Mouse (Mus musculus): Measurements from ENCODE around the gene Zpbp. TPM values are rescaled to one million over a fixed set of nuclear protein-coding genes. Genes with fewer than 3 reads are reported as not detected.

Gene Zpbp
- polyA plus RNA-seq (2011; ENCODE audit: insufficient read depth, insufficient read length, low read depth, missing spikeins) = 0.42 and 0.47 TPM in 2 replicates

DNA sequence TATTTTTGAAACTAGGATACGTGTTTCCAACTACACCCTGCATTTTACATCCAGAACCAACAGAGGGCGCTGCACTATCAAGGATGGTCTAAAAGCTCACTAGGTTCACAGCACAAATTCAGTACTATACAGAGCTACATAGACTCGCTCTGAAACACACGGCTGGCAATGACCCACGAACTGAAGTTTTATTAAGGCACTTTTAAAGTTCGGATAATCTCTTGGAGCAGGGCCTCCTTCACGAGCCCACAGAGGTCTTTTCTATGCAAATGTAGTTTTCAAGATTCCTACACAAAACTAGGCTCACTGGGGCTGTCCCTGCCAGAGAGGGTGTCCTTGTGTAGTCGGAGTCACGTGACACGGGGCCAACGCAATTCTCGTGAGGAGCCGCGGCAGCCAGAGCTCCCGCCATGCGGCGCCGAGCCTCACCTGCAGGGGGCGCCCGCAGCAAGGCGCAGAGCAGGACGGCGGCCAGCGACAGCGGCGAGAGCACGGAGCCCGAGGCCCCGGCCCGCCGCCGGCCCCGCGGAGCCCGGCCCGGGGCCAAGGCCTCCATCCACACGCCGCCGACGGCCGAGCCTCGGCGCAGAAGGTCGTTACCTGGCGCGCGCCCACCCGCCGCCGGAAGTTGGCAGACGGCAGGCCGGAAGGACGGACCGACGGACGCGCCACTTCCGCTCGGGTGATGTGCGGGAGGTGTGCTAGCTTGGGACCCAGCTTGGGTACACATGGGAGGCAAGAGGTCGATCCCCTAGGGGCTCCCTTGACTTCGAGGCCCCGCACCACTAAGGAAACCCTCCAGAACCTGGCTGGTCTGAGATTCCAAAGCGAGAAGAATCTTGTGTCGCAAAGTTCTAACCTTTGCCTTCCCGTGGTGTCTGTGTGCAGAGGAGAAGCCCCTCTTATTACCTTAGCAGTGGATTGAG is at the start of gene Zpbp, which contains the start of gene Spata48:
Zpbp (minus strand) TSS at position 774 of the 926 bp plus-strand sequence.
Spata48 (plus strand) TSS at position 460 of the 926 bp plus-strand sequence.
- Histone ChIP-seq H3K9me3 (replicated peaks; ENCODE audit: control insufficient read depth, insufficient read depth, low read length, poor library complexity, severe bottlenecking) (no peaks in the 10 kb centered on the region), H3K36me3 (ENCODE audit: control insufficient read depth, insufficient read depth, low read length, poor library complexity, severe bottlenecking) (no peaks in the 10 kb centered on the region), H3K27ac (ENCODE audit: insufficient read depth, low read length) (no peak within 1 kb of the TSS; the same call in 1 of the 2 replicates), H3K27me3 (ENCODE audit: control insufficient read depth, insufficient read depth, low read length, poor library complexity, severe bottlenecking) (no peaks in the 10 kb centered on the region; the same call in 1 of the 2 replicates), H3K9ac (ENCODE audit: low read depth, poor library complexity, severe bottlenecking) (peak within 1 kb of the TSS; percentile 45), H3K4me1 (ENCODE audit: control insufficient read depth, insufficient read depth, low read length) (peaks cover 2% of the 10 kb centered on the region), H3K4me3 (ENCODE audit: low read depth, low read length) (peak within 1 kb of the TSS; percentile 67)
- TF ChIP-seq POLR2A (IDR thresholded peaks at IDR 0.05; ENCODE audit: insufficient read depth, low read length) (no peak), CTCF (IDR thresholded peaks at IDR 0.05; ENCODE audit: low read depth, low read length) (peak; percentile 54), EP300 (IDR thresholded peaks at IDR 0.05; ENCODE audit: insufficient read depth, low read depth, low read length) (no peak)

DNA sequence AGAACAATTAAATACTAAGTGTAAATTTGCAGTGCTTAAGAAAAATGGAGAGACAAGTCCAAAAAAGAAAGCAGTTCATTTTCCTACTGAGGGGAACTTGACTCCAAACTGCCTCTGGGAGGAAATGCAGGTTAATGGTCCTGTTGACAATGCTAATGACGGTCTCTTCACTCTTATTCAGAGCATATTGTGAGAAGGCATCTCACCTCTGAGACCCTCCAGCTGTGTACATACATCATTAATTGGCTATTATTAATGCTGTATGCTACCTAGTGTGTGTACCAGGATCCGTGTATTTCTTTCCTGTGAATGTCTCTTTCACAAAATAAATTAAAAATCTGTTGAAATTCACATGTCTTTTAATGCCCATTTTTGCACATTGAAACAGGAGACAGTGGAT is 47.2 kb upstream of the Zpbp start:
- no peak for TF ChIP-seq CTCF (IDR thresholded peaks at IDR 0.05; ENCODE audit: low read depth, low read length)
- Histone ChIP-seq H3K9me3 (replicated peaks; ENCODE audit: control insufficient read depth, insufficient read depth, low read length, poor library complexity, severe bottlenecking) (no peaks in the 10 kb centered on the region), H3K4me3 (ENCODE audit: low read depth, low read length) (no peak overlapping the region), H3K4me1 (ENCODE audit: control insufficient read depth, insufficient read depth, low read length) (peaks cover 2% of the 10 kb centered on the region), H3K9ac (ENCODE audit: low read depth, poor library complexity, severe bottlenecking) (no peak overlapping the region), H3K27me3 (ENCODE audit: control insufficient read depth, insufficient read depth, low read length, poor library complexity, severe bottlenecking) (no peaks in the 10 kb centered on the region; the same call in 1 of the 2 replicates), H3K27ac (ENCODE audit: insufficient read depth, low read length) (no peak overlapping the region), H3K36me3 (ENCODE audit: control insufficient read depth, insufficient read depth, low read length, poor library complexity, severe bottlenecking) (no peaks in the 10 kb centered on the region)

DNA sequence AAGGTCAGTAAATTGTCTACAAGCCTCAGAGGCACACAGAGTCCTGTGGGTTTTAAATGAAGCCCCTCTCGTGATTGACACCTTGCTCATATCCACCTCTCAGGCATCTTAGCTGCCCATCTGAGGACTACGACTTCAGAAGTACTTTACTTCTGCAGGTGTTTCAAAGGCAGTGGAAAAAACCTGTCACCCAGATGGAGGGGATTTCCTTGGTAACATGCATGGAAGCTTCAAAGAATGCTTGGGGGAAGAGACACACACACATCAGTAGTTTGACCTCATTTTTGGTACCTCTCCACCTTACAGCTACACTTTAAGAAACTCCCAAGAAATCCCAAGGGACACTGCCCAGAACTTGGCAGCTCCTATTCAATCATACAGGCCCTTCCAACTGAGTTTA is 44.0 kb upstream of the Zpbp start:
- H3K4me3 ChIP-seq (ENCODE audit: low read depth, low read length) = no peak overlapping the region
- H3K9me3 ChIP-seq (replicated peaks; ENCODE audit: control insufficient read depth, insufficient read depth, low read length, poor library complexity, severe bottlenecking) = no peaks in the 10 kb centered on the region
- no peak overlapping the region for H3K9ac ChIP-seq (ENCODE audit: low read depth, poor library complexity, severe bottlenecking)
- H3K4me1 ChIP-seq (ENCODE audit: control insufficient read depth, insufficient read depth, low read length) = no peaks in the 10 kb centered on the region
- H3K27me3 ChIP-seq (ENCODE audit: control insufficient read depth, insufficient read depth, low read length, poor library complexity, severe bottlenecking) = no peaks in the 10 kb centered on the region; the same call in 1 of the 2 replicates
- no peaks in the 10 kb centered on the region for H3K36me3 ChIP-seq (ENCODE audit: control insufficient read depth, insufficient read depth, low read length, poor library complexity, severe bottlenecking)
- no peak for TF ChIP-seq EP300 (IDR thresholded peaks at IDR 0.05; ENCODE audit: insufficient read depth, low read depth, low read length)
- no peak for TF ChIP-seq POLR2A (IDR thresholded peaks at IDR 0.05; ENCODE audit: insufficient read depth, low read length)
- no peak for TF ChIP-seq CTCF (IDR thresholded peaks at IDR 0.05; ENCODE audit: low read depth, low read length)
- no peak overlapping the region for H3K27ac ChIP-seq (ENCODE audit: insufficient read depth, low read length)

DNA sequence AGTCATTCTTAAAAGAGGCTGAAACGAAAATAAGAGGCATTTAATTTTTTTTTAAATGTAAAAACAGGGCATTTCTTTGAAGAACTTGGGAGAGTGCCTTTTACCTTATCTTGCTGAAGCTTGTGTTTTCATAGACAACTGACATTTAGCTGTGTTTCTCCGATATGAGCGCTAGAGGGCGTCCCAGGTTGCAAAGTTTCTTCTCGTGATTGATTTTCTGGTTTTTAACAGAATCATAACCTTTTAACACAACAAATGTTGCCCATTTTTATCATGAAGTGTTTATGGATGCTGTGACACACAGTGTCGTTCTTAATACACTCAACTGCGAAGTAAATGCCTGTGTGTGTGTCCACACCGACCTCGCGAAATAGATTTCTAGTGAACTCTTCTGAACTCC is 37.7 kb upstream of the Zpbp start:
- peak; percentile 9 for TF ChIP-seq CTCF (IDR thresholded peaks at IDR 0.05; ENCODE audit: low read depth, low read length)
- no peak for TF ChIP-seq POLR2A (IDR thresholded peaks at IDR 0.05; ENCODE audit: insufficient read depth, low read length)
- Histone ChIP-seq H3K27ac (ENCODE audit: insufficient read depth, low read length) (no peak overlapping the region), H3K4me1 (ENCODE audit: control insufficient read depth, insufficient read depth, low read length) (no peaks in the 10 kb centered on the region), H3K4me3 (ENCODE audit: low read depth, low read length) (no peak overlapping the region), H3K9me3 (replicated peaks; ENCODE audit: control insufficient read depth, insufficient read depth, low read length, poor library complexity, severe bottlenecking) (no peaks in the 10 kb centered on the region), H3K27me3 (ENCODE audit: control insufficient read depth, insufficient read depth, low read length, poor library complexity, severe bottlenecking) (no peaks in the 10 kb centered on the region), H3K36me3 (ENCODE audit: control insufficient read depth, insufficient read depth, low read length, poor library complexity, severe bottlenecking) (no peaks in the 10 kb centered on the region), H3K9ac (ENCODE audit: low read depth, poor library complexity, severe bottlenecking) (no peak overlapping the region)

DNA sequence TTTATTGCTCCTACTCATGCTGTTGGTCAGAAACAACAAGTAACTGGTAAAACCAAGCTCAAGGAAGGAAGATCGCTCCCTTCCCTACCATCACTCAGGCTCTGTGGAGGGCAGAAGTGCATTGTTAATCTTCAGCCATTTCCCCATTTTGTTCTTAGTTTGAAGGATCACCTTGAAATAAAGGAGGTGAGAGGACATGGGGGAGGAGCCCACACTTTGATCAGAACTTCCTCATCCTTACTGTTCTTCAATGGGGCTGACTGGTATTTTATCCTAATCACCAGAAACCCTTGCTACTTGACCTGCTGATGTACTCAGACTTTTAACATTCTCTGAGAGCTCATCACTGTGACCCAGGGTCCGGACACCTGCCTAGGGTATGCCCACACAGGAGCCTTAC is 33.5 kb upstream of the Zpbp start:
- no peaks in the 10 kb centered on the region for H3K36me3 ChIP-seq (ENCODE audit: control insufficient read depth, insufficient read depth, low read length, poor library complexity, severe bottlenecking)
- no peaks in the 10 kb centered on the region for H3K9me3 ChIP-seq (replicated peaks; ENCODE audit: control insufficient read depth, insufficient read depth, low read length, poor library complexity, severe bottlenecking)
- H3K4me3 ChIP-seq (ENCODE audit: low read depth, low read length) = no peak overlapping the region
- H3K27ac ChIP-seq (ENCODE audit: insufficient read depth, low read length) = no peak overlapping the region
- no peaks in the 10 kb centered on the region for H3K4me1 ChIP-seq (ENCODE audit: control insufficient read depth, insufficient read depth, low read length)
- TF ChIP-seq POLR2A (IDR thresholded peaks at IDR 0.05; ENCODE audit: insufficient read depth, low read length) = no peak
- TF ChIP-seq CTCF (IDR thresholded peaks at IDR 0.05; ENCODE audit: low read depth, low read length) = no peak
- no peak for TF ChIP-seq EP300 (IDR thresholded peaks at IDR 0.05; ENCODE audit: insufficient read depth, low read depth, low read length)
- no peak overlapping the region for H3K9ac ChIP-seq (ENCODE audit: low read depth, poor library complexity, severe bottlenecking)
- H3K27me3 ChIP-seq (ENCODE audit: control insufficient read depth, insufficient read depth, low read length, poor library complexity, severe bottlenecking) = no peaks in the 10 kb centered on the region

DNA sequence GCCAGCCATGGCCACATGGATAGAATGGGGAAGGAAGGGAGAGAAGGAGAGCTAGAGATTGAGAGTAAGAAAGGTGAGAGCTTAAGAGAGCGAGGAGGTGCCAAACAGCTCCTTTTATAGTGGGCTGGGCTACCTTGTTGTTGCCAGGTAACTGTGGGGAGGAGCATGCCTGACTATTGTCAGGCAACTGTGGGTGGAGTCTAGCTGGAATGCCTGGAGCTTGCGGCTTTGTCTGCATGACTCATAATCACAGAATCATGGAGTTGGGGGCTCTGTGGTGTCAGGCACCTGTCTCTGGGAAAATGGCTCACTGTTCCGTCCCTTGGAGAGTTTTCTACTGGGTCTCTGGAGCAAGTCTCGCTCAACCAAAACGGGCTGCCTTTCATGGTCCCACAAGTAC is 29.8 kb upstream of the Zpbp start:
- H3K4me3 ChIP-seq (ENCODE audit: low read depth, low read length) = no peak overlapping the region
- no peak overlapping the region for H3K9ac ChIP-seq (ENCODE audit: low read depth, poor library complexity, severe bottlenecking)
- H3K27me3 ChIP-seq (ENCODE audit: control insufficient read depth, insufficient read depth, low read length, poor library complexity, severe bottlenecking) = no peaks in the 10 kb centered on the region
- no peak overlapping the region for H3K27ac ChIP-seq (ENCODE audit: insufficient read depth, low read length)
- H3K4me1 ChIP-seq (ENCODE audit: control insufficient read depth, insufficient read depth, low read length) = no peaks in the 10 kb centered on the region
- no peaks in the 10 kb centered on the region for H3K36me3 ChIP-seq (ENCODE audit: control insufficient read depth, insufficient read depth, low read length, poor library complexity, severe bottlenecking)
- no peaks in the 10 kb centered on the region for H3K9me3 ChIP-seq (replicated peaks; ENCODE audit: control insufficient read depth, insufficient read depth, low read length, poor library complexity, severe bottlenecking)
- TF ChIP-seq POLR2A (IDR thresholded peaks at IDR 0.05; ENCODE audit: insufficient read depth, low read length) (no peak), CTCF (IDR thresholded peaks at IDR 0.05; ENCODE audit: low read depth, low read length) (no peak), EP300 (IDR thresholded peaks at IDR 0.05; ENCODE audit: insufficient read depth, low read depth, low read length) (no peak)
